In the genomic region with DNA sequence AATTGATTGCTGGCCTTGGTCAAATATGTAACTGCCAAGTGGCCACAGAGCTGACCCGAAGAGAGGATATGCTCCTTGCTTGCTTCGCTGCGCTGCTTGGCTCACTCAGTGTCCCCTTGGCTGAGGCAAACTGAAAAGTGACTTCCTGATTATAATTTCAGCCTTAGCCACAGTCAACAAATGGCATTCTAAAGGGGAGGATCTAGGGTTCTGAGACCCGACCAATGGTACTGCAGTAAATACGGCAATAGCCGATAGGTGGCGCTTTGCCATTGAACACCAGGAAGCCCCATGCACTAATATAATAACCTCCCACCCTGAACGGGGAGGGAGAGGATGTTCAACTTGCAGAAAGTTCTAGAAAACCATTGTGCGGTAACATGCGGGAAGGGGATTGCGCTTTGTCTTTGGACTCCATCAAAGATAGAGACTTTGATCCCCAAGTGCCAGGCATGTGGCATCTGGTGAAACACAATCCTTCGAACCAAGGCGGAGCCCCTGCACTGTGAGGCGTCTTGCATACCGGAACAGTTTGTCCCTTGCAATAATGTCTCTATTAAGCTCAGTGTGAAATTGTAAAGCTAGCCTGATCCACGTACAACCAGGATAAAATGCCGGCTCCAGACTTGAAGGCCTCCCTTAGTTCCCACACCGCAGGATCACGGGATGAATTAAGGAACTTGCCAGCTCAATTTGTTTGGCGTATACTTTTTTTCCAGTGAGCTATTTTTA, we compare ENCODE assay signal across 9 mouse cellular contexts.
A peak's percentile ranks its signal among the peaks of the same experiment; 100 is the strongest.
DNase-seq lines count a peak whose midpoint lies in the region; ATAC-seq and TF ChIP-seq lines count a peak whose summit lies in the region.
"Had no signal": no experiment of that assay in that cellular context is flagged by ENCODE, and none has a peak within 500 bp of the region (broad histone marks: within the 10 kb centered on the region; RNA-seq: fewer than 3 reads in every experiment).

No protein-coding gene starts in this region.

- no peak overlapping the region for H3K4me2 ChIP-seq in liver, embryonic 11.5 days
- H3K4me2 ChIP-seq: liver, embryonic 15.5 days had no signal

- no peak overlapping the region for H3K4me3 ChIP-seq in left cerebral cortex, adult 2 months
- no peak overlapping the region for H3K4me3 ChIP-seq in liver, embryonic 11.5 days (ENCODE audit: low read depth, low read length)
- H3K4me3 ChIP-seq: liver, embryonic 15.5 days had no signal

- H3K36me3 ChIP-seq in liver, embryonic 11.5 days (ENCODE audit: control insufficient read depth, insufficient read depth, low read length): no peaks in the 10 kb centered on the region
- H3K36me3 ChIP-seq: liver, embryonic 15.5 days had no signal

- no peaks in the 10 kb centered on the region for H3K9me3 ChIP-seq in liver, embryonic 11.5 days (ENCODE audit: control insufficient read depth, low read length)
- H3K9me3 ChIP-seq: liver, embryonic 15.5 days had no signal

- DNase-seq in left cerebral cortex, adult 2 months (ENCODE audit: extremely low spot score in 1 of 2, low spot score in 2 of 2): no peak
- no peak for DNase-seq in left cerebral cortex, adult 18-20 months (ENCODE audit: low spot score in 2 of 2)
- peak; percentile 12 to 16 for DNase-seq in cerebellum, adult 18-20 months
- DNase-seq in gastrocnemius, adult 18-20 months (ENCODE audit: low spot score): peak; percentile 53
- DNase-seq in liver, embryonic 11.5 days (ENCODE audit: low spot score): no peak
- peak; percentile 51 for DNase-seq in retina, postnatal 1 day
- no peak for DNase-seq in frontal cortex, adult 2 months (ENCODE audit: extremely low spot score in 1 of 2, low spot score in 1 of 2)

- H3K9ac ChIP-seq in liver, embryonic 11.5 days (ENCODE audit: low read depth, low read length): no peak overlapping the region
- H3K9ac ChIP-seq: liver, embryonic 15.5 days had no signal

- no peaks in the 10 kb centered on the region for H3K4me1 ChIP-seq in liver, embryonic 11.5 days (replicated peaks; ENCODE audit: control insufficient read depth, insufficient read depth, low read length)
- H3K4me1 ChIP-seq: liver, embryonic 15.5 days had no signal

- 72% methylated on average over 20 of the region's 20 CpGs for WGBS in liver, embryonic 11.5 days

- intact Hi-C loops in left cerebral cortex, adult 2 months (cut with DNase I): no loop called here

- TF ChIP-seq CTCF in left cerebral cortex, adult 2 months (IDR thresholded peaks at IDR 0.05): peak; percentile 31

- H3K27ac ChIP-seq in left cerebral cortex, adult 2 months: no peak overlapping the region
- H3K27ac ChIP-seq in liver, embryonic 11.5 days (ENCODE audit: low read depth, low read length): no peak overlapping the region
- H3K27ac ChIP-seq: liver, embryonic 15.5 days had no signal

- no peaks in the 10 kb centered on the region for H3K27me3 ChIP-seq in liver, embryonic 11.5 days (replicated peaks; ENCODE audit: control insufficient read depth, insufficient read depth, low read length)
- H3K27me3 ChIP-seq: liver, embryonic 15.5 days had no signal

- 0 out of 2 replicates have a peak, but pooled peaks have one; percentile 39 for ATAC-seq in liver, embryonic 11.5 days (replicated peaks; ENCODE audit: low FRiP score)
- no peak for ATAC-seq in monocyte, adult 5-6 weeks (replicated peaks; ENCODE audit: insufficient number of reproducible peaks, low FRiP score, low TSS enrichment, poor library complexity, severe bottlenecking)

Comparison
In these comparisons a context has a peak if more than half of its experiments do, and no peak if none do; other contexts are left out.
1. DNase-seq: peak in cerebellum, adult 18-20 months (2 of 2), gastrocnemius, adult 18-20 months (single experiment) and retina, postnatal 1 day (single experiment); none in left cerebral cortex, adult 2 months (0 of 2), left cerebral cortex, adult 18-20 months (0 of 2), liver, embryonic 11.5 days (single experiment) and frontal cortex, adult 2 months (0 of 2).